Mouse (Mus musculus): ENCODE data around the gene Rab17. TPM values are rescaled to one million over a fixed set of nuclear protein-coding genes. Genes with fewer than 3 reads are reported as not detected.

Gene Rab17
- polyA plus RNA-seq, 3 experiments from 2014 or later: not detected

GRCm38 (mm10) chr1:90981346-90981745, 11.9 kb upstream of the Rab17 start:
- no peak for ATAC-seq

- no peak for ATAC-seq
Measured at GRCm38 (mm10) chr1:90980638-90981330, 11.3 kb upstream of the Rab17 start.

- ATAC-seq: no peak
Measured at GRCm38 (mm10) chr1:90975960-90976359, 6.5 kb upstream of the Rab17 start.

- no peak for ATAC-seq
Measured at GRCm38 (mm10) chr1:90974906-90975649, 5.6 kb upstream of the Rab17 start.

- ATAC-seq: no peak
Measured at GRCm38 (mm10) chr1:90973574-90973911, 4.1 kb upstream of the Rab17 start.

- peak; percentile 61 for ATAC-seq
Measured at GRCm38 (mm10) chr1:90972911-90973573, 3.6 kb upstream of the Rab17 start.

GRCm38 (mm10) chr1:90969881-90970390, 475 bp upstream of the Rab17 start:
- no peak for ATAC-seq

- no peak for ATAC-seq
Measured at GRCm38 (mm10) chr1:90968649-90969048, 812 bp downstream of the Rab17 start.

- no peak for ATAC-seq
Measured at GRCm38 (mm10) chr1:90967583-90967982, 1.9 kb downstream of the Rab17 start.

- ATAC-seq: no peak
Measured at GRCm38 (mm10) chr1:90962994-90963393, 6.5 kb downstream of the Rab17 start.

GRCm38 (mm10) chr1:90962526-90962925, 6.9 kb downstream of the Rab17 start:
- ATAC-seq: no peak

GRCm38 (mm10) chr1:90956245-90957096, 13.0 kb downstream of the Rab17 start:
- no peak for ATAC-seq

- ATAC-seq: no peak
Measured at GRCm38 (mm10) chr1:90953688-90954087, 15.8 kb downstream of the Rab17 start.

GRCm38 (mm10) chr1:90952808-90953207, 16.7 kb downstream of the Rab17 start, which contains the start of gene Prlh:
Gene Prlh (plus strand): TSS chr1:90953108.
- ATAC-seq: no peak

GRCm38 (mm10) chr1:90951670-90952069, 17.8 kb downstream of the Rab17 start:
- no peak for ATAC-seq

GRCm38 (mm10) chr1:90949309-90949708, 20.2 kb downstream of the Rab17 start:
- no peak for ATAC-seq

GRCm38 (mm10) chr1:90947252-90947651, 22.2 kb downstream of the Rab17 start:
- ATAC-seq: no peak

GRCm38 (mm10) chr1:90945171-90945570, 24.3 kb downstream of the Rab17 start:
- no peak for ATAC-seq

- no peak for ATAC-seq
Measured at GRCm38 (mm10) chr1:90939980-90940379, 29.5 kb downstream of the Rab17 start.

GRCm38 (mm10) chr1:90936990-90937389, 32.5 kb downstream of the Rab17 start:
- no peak for ATAC-seq

- no peak for ATAC-seq
Measured at GRCm38 (mm10) chr1:90933001-90933400, 36.5 kb downstream of the Rab17 start.

- no peak for ATAC-seq
Measured at GRCm38 (mm10) chr1:90928575-90928934, 40.9 kb downstream of the Rab17 start.

All from inflammation-experienced regulatory T-cells, adult 6 months (primary cell).